Mouse (Mus musculus) midbrain, embryonic 11.5 days (tissue): ENCODE measurements at regions not wholly inside any gene's neighbourhood (a gene's known extent, or its start where the extent isn't known, plus 50 kb on each side); places are given as distances from the start of the nearest gene placed in this dataset.

Source experiments
- ATAC-seq: fragments of 200-750 bp; cut with Nextera tagmentation; 2 replicates; pipeline ENCODE4 v1.8.0; 2017; ENCODE audit warnings: moderate TSS enrichment, moderate library complexity; ENCODE audit not compliant: low FRiP score
- DNase-seq: peaks from one replicate; pipeline ENCODE4 v3.0.0; 2015; ENCODE audit warnings: low spot score; ENCODE audit errors: missing footprints
- H3K27ac ChIP-seq: fragments of 300-500 bp; sonication (generic); 2 replicates; pipeline ENCODE4 v1.5.1; 2014; ENCODE audit warnings: low read depth, low read length
- H3K27me3 ChIP-seq: fragments of 300-500 bp; sonication (generic); 2 replicates; pipeline ENCODE4 v1.6.1; 2014; ENCODE audit warnings: mild to moderate bottlenecking, low read length, moderate library complexity, mixed read lengths; ENCODE audit not compliant: control insufficient read depth, insufficient read depth
- H3K36me3 ChIP-seq: fragments of 300-500 bp; sonication (generic); 2 replicates; pipeline ENCODE4 v1.6.1; 2014; ENCODE audit warnings: mild to moderate bottlenecking, low read length, moderate library complexity, mixed read lengths; ENCODE audit not compliant: control insufficient read depth, insufficient read depth
- H3K4me1 ChIP-seq: fragments of 300-500 bp; sonication (generic); 2 replicates; pipeline ENCODE4 v1.6.1; 2014; ENCODE audit warnings: low read length; ENCODE audit not compliant: control insufficient read depth, insufficient read depth
- H3K4me2 ChIP-seq: fragments of 300-500 bp; sonication (generic); 2 replicates; pipeline ENCODE4 v1.6.1; 2014; ENCODE audit warnings: mild to moderate bottlenecking, moderate library complexity
- H3K4me3 ChIP-seq: fragments of 300-500 bp; sonication (generic); 2 replicates; pipeline ENCODE4 v1.5.1; 2014; ENCODE audit warnings: low read depth, low read length
- H3K9ac ChIP-seq: fragments of 300-500 bp; sonication (generic); 2 replicates; pipeline ENCODE4 v1.6.1; 2014; ENCODE audit warnings: low read length
- H3K9me3 ChIP-seq: fragments of 300-500 bp; sonication (generic); 2 replicates; pipeline ENCODE4 v1.6.1; 2016; ENCODE audit warnings: low read length; ENCODE audit not compliant: control insufficient read depth
- WGBS: fragments of 180-500 bp; shearing (Covaris S2); extraction: QIAGEN DNeasy Blood & Tissue Kit; methylation state at CpG from one replicate; pipeline ENCODE4 v1.1.7; 2014; 5-methylcytosine and 5-hydroxymethylcytosine counted together

DNA sequence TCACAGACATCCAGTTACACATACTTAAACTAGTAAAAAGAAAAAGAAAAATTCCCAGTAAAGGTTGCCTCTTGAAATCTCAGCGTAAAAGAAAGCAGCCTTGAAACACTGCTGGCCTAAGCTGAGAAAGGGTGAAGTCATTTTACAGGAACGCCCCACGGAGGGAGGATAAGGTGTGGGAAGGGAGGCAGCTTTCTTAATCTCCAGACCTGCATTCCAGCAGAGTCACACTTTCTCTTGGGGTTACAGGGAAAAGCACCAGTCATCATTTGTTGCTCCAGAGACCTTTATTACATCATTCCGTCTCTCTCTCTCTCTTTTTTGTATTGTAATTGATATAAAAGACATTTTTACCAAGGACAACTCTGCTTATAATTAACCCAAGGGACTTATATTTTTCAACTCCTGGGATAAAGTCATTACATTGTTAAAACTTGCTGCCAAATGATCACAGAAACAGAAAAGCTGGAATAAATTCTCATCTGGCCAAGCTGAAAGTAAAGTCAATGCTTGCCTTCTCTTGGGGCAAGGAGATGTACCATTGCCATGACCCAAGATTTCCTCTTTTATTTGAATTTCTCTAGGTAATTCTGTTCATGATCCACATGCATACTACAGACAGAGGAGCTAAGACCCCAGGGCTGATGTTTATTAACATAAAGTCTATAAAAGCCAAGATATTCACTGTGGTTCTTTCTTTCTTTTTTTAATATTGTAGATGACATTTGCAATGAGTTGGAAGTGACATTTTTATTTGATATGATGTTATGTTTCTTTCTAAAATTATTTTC lies 196.9 kb downstream of the Twistnb start:
- Histone ChIP-seq H3K27ac (no peak overlapping the region), H3K4me1 (no peaks in the 10 kb centered on the region), H3K4me3 (no peak overlapping the region), H3K27me3 (no peaks in the 10 kb centered on the region), H3K4me2 (no peak overlapping the region), H3K36me3 (no peaks in the 10 kb centered on the region), H3K9me3 (no peaks in the 10 kb centered on the region), H3K9ac (no peak overlapping the region)
- ATAC-seq (no peak), DNase-seq (no peak)
- WGBS = 75% methylated on average over 4 of the region's 4 CpGs

DNA sequence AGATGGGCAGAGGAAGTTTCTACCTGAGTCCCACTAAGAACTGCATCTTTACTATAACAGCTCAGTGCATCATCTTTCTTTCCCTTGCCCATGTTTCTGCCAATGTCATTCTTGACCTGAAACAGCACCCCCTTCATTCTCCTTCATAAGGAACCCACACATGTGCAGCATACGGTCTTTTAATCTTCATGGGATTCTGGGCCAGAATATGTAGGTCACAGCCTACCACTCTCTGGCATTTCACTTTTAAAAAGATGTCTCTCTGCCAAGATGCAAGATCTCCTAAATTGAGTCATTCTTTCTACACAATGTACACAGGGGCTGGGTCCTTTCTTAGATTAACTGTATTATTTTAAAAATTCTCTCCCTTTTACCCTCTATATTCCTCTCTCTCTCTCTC lies 223.2 kb downstream of the Twistnb start:
- 90% methylated on average over 1 of the region's 1 CpGs for WGBS
- Histone ChIP-seq H3K27me3 (no peaks in the 10 kb centered on the region), H3K36me3 (no peaks in the 10 kb centered on the region), H3K4me3 (no peak overlapping the region), H3K9me3 (no peaks in the 10 kb centered on the region), H3K4me1 (no peaks in the 10 kb centered on the region; the same call in 1 of the 2 replicates), H3K4me2 (no peak overlapping the region), H3K9ac (no peak overlapping the region), H3K27ac (no peak overlapping the region)
- DNase-seq = no peak
- ATAC-seq = no peak

DNA sequence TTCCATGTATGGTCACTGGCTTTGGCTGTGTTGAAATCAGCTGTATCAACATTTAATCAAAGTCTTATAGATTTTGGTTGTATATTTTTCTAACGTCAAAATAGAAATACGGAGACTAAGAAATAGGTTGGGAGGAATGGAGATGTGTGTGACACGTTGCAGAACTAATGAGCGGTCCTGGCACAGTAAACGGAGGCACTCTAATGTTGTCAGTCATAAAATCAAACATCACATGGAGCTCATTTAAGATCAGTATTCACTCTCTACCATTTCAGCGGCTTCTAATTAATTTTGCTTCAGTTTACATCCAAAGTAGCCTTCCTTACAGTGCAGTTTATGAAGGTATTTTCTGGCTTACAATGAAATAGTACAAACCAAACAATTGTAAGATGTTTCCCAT lies 246.1 kb downstream of the Twistnb start:
- H3K36me3 ChIP-seq = no peaks in the 10 kb centered on the region
- no peak overlapping the region for H3K9ac ChIP-seq
- ATAC-seq (no peak), DNase-seq (no peak)
- H3K27me3 ChIP-seq = no peaks in the 10 kb centered on the region
- 86% methylated on average over 6 of the region's 6 CpGs for WGBS
- H3K9me3 ChIP-seq = no peaks in the 10 kb centered on the region
- no peak overlapping the region for H3K4me2 ChIP-seq
- no peaks in the 10 kb centered on the region for H3K4me1 ChIP-seq
- H3K4me3 ChIP-seq = no peak overlapping the region
- no peak overlapping the region for H3K27ac ChIP-seq

DNA sequence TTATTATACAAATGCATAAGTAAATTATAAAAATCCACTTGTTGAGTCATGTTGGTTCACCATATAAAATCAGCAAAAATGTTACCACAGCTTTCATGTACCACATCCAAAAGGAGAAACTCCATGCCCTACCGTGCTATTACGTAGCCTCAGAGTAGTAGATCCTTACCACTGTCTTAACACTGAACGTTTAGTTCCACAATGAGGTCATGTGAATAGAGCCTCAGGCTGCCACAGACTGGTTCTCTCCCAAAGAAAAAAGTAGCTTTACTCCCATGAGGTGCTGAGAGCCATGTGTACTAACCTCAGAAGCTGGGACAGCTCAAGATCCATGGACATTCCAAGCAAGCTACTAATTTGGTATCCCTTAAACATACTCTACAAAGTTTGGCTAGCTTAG lies 235.4 kb upstream of the Ferd3l start:
- no peaks in the 10 kb centered on the region for H3K36me3 ChIP-seq
- H3K4me1 ChIP-seq = no peaks in the 10 kb centered on the region
- H3K9ac ChIP-seq = no peak overlapping the region
- DNase-seq (no peak), ATAC-seq (no peak)
- H3K4me3 ChIP-seq = no peak overlapping the region
- H3K4me2 ChIP-seq = no peak overlapping the region
- WGBS = 88% methylated on average over 3 of the region's 3 CpGs
- H3K9me3 ChIP-seq = no peaks in the 10 kb centered on the region
- no peaks in the 10 kb centered on the region for H3K27me3 ChIP-seq
- H3K27ac ChIP-seq = no peak overlapping the region

DNA sequence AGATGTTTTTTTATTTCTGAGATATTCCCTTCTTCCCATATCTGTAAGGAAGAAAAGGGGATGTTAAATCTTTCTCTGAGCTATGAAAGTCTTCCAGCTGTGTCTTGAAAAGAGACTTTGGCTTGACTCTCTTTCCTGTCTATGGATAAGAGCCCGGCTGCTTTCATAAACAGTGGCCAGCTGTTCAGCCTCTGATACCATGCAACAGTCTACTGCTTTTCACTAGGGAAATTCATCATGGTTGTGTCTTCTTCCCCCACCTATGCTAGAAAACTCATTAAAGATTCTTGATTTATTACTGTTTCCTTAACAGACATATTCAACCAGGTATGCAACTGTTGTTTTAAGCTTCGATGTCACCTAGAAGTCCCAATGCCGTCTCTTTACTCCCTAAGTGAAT lies 213.8 kb upstream of the Ferd3l start:
- ATAC-seq = no peak
- Histone ChIP-seq H3K4me2 (no peak overlapping the region), H3K36me3 (no peaks in the 10 kb centered on the region), H3K4me1 (no peaks in the 10 kb centered on the region; the same call in 1 of the 2 replicates), H3K9me3 (no peaks in the 10 kb centered on the region), H3K4me3 (no peak overlapping the region), H3K27me3 (no peaks in the 10 kb centered on the region), H3K27ac (no peak overlapping the region), H3K9ac (no peak overlapping the region)
- WGBS = 80% methylated on average over 3 of the region's 3 CpGs
- DNase-seq = no peak

DNA sequence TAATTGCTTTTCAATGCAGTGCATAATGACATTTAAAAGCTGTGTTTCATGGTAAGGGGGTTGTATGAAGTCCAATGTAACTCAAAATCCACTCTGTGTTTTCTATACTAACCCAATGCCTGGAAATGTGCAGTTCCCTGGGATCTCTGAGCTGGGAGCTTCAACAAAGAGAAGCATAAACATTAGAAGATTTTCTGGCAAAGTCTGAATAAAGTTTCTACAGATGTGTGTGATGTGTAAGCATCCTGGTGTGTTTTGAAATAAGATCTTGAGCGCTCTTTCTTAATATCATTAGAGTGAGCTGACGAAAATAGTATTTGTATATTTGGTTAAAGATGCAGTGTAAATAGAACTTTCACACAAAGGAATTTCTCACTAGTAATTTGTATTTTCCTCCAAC lies 212.2 kb upstream of the Ferd3l start:
- Histone ChIP-seq H3K9me3 (no peaks in the 10 kb centered on the region), H3K27ac (no peak overlapping the region), H3K4me2 (no peak overlapping the region), H3K9ac (no peak overlapping the region), H3K27me3 (no peaks in the 10 kb centered on the region), H3K36me3 (no peaks in the 10 kb centered on the region), H3K4me1 (no peaks in the 10 kb centered on the region; the same call in 1 of the 2 replicates), H3K4me3 (no peak overlapping the region)
- no peak for ATAC-seq
- WGBS = 80% methylated on average over 2 of the region's 2 CpGs
- DNase-seq = no peak

DNA sequence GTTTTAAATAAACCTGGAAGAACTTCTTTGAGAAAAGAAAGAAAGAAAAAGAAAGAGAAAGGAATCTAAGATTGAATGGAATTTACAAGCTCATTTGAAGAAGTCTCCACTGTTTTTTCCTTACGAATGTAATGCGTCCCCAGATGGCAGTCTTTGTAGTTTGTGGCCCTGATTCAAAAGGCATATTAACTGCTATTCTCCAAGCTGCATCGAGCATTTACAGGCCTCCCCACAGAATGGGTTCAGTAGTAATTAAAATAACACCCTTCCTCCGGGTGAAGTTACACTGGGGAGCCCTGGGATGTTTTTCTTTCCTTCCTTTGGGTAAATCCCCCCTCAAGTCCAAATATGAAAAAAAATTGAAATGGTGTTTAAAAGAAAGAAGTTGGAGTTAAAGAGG lies 211.2 kb upstream of the Ferd3l start:
- DNase-seq = no peak
- 48% methylated on average over 4 of the region's 4 CpGs for WGBS

DNA sequence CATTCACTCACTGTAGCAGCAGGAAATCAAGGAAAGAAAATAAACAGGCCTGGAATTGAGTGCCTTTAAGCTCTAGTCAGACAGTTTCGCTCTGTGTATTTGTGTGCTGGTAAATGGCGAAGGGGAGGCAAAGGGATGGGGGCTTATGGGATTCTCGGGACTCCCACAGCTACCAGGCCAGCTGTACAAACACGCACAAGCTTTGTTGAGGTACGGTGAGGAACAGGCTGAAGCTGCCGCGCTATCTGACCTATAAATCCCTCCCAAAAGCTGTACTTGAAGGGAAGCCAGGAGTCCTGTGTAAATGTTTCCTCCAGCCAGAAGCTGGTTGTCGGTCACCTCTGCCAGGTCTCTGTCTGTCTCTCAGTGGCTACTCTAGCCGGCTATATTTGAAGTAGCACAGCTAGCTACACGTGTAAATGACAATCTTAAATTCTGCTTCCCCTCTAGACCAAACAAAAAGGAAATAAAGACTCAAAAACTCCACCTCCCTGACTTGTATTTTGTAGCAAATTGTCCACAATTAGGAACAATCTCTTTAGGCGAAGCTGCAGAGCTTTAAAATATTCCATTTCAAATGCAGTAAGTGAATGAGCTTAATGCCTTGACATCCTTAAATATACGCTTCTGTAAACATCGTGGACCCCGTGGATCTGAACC lies 210.5 kb upstream of the Ferd3l start:
- 25% methylated on average over 14 of the region's 14 CpGs for WGBS
- H3K9ac ChIP-seq = peak overlapping the region; percentile 22; the same call in 1 of the 2 replicates

More for the DNA sequence above, 211.2 kb upstream of the Ferd3l start:
- no peak overlapping the region for H3K4me2 ChIP-seq
- no peak overlapping the region for H3K4me3 ChIP-seq
- H3K36me3 ChIP-seq = no peaks in the 10 kb centered on the region
- peak overlapping the region; percentile 54 for H3K27ac ChIP-seq
- no peaks in the 10 kb centered on the region for H3K9me3 ChIP-seq
- ATAC-seq = no peak
- no peak overlapping the region for H3K9ac ChIP-seq
- no peaks in the 10 kb centered on the region for H3K27me3 ChIP-seq
- H3K4me1 ChIP-seq = no peaks in the 10 kb centered on the region; the same call in 1 of the 2 replicates

DNA sequence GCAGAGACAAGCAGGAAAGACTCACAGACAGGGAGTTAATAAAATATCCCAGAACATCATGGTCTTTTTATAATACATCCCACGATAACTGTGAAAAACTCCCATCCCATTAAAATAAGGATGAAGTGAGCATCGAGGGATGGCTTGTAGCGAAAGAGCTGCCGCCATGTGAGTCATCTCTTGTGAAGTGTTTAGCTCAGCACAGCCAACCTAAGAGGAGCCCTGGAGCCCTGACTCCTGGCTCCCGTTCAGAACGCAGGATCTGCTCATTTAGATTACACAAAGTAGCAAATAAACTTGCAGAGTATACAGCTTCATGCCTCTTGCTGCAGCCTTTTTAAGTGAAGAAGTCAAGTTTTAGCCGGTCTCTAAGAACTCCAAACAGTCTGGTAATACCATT lies 209.2 kb upstream of the Ferd3l start:
- DNase-seq (no peak), ATAC-seq (no peak)
- Histone ChIP-seq H3K27ac (no peak overlapping the region), H3K4me1 (no peaks in the 10 kb centered on the region; the same call in 1 of the 2 replicates), H3K9me3 (no peaks in the 10 kb centered on the region), H3K9ac (no peak overlapping the region), H3K4me2 (no peak overlapping the region), H3K27me3 (no peaks in the 10 kb centered on the region), H3K4me3 (no peak overlapping the region), H3K36me3 (no peaks in the 10 kb centered on the region)
- 70% methylated on average over 7 of the region's 7 CpGs for WGBS

More for the DNA sequence above, 210.5 kb upstream of the Ferd3l start:
- DNase-seq (peak; percentile 94), ATAC-seq (peak; percentile 89)
- no peaks in the 10 kb centered on the region for H3K36me3 ChIP-seq
- peak overlapping the region; percentile 59 for H3K27ac ChIP-seq
- no peaks in the 10 kb centered on the region; the same call in 1 of the 2 replicates for H3K4me1 ChIP-seq
- no peak overlapping the region for H3K4me3 ChIP-seq
- no peaks in the 10 kb centered on the region for H3K27me3 ChIP-seq
- H3K9me3 ChIP-seq = no peaks in the 10 kb centered on the region
- H3K4me2 ChIP-seq = peak overlapping the region; percentile 23; the same call in 1 of the 2 replicates
